Mouse (Mus musculus): ENCODE results near the gene Nlrc5.

DNA sequence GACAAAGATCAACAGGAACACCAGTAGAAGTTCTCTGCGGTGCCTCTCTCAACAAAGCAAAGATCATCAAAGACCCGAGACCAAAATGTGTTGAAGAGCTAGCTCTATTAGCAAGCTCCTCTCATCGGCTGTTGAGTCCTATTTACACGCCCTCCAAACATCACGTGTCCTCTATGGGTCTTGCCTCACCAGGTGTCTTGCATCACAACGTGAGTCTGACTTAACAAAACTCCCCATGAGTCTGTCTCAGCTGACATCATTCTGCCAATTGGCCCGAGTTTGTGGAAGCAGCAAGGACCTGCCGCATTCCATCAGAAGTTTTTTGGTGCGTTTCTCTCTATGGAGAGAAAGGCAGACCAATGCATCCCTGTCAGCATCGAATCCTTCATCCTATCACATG, 6.2 kb upstream of the Nlrc5 start:
- TF ChIP-seq EP300 (IDR thresholded peaks at IDR 0.05; ENCODE audit: low read depth in 1 of 2, low read length in 2 of 2) (no peak), POLR2A (IDR thresholded peaks at IDR 0.05; ENCODE audit: control insufficient read depth in 1 of 2, insufficient read depth in 1 of 2, low read depth in 1 of 2, low read length in 2 of 2, poor library complexity in 1 of 2) (no peak), CTCF (IDR thresholded peaks at IDR 0.05 in 2 of 3, conservative IDR thresholded peaks at IDR 0.05 in 1 of 3; ENCODE audit: control insufficient read depth in 1 of 3, insufficient read depth in 1 of 3, low read depth in 2 of 3, low read length in 3 of 3, poor library complexity in 1 of 3, severe bottlenecking in 1 of 3) (no peak), ZC3H11A (IDR thresholded peaks at IDR 0.05; ENCODE audit: low read depth, low read length) (no peak), MAX (IDR thresholded peaks at IDR 0.05; ENCODE audit: low read length) (no peak), POLR2AphosphoS2 (IDR thresholded peaks at IDR 0.05; ENCODE audit: low read length) (no peak), ELF1 (IDR thresholded peaks at IDR 0.05; ENCODE audit: low read depth, low read length) (no peak)
